Mouse (Mus musculus): ENCODE results near the gene Ptprt. TPM values are rescaled to one million over a fixed set of nuclear protein-coding genes. Genes with fewer than 3 reads are reported as not detected.

Gene Ptprt
- 2.5 and 3.3 TPM in 2 replicates for polyA plus RNA-seq (2016; fragmentation: Nextera tagmentation; extraction: Ambion mirVana)

DNA sequence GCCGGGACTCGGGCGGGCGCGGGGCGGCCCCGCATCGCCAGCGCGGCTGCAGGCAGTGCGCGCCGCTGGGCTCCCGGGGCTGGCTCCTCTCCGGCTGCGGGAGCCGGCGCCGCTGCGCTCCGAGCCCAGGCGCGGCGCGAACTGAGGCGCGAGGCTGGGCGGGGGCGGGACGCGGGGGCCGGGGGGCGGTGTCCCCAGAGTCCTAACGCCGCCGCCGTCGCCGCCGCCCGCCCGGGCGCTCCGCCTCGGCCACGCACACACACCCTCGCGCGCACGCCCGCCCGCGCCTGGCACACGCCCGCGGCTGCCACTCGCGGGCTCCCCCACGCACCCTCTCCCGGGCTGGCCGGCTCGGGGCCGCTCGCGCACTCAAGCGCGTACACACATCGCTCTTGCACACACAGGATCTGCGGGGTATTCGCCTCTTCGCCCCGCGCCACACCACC lies at the start of gene Ptprt:
TSS of gene Ptprt (minus strand) at position 207 of the 446 bp plus-strand sequence.
- peaks cover 42% of the 10 kb centered on the region for H3K27me3 ChIP-seq (replicated peaks)
- H3K9me3 ChIP-seq, result no peaks in the 10 kb centered on the region
- peak; percentile 49 for ATAC-seq (ENCODE audit: low FRiP score, low read depth)
- peaks cover 31% of the 10 kb centered on the region for H3K4me1 ChIP-seq
- no peaks in the 10 kb centered on the region for H3K36me3 ChIP-seq
- H3K9ac ChIP-seq, result peak within 1 kb of the TSS; percentile 67
- WGBS, result under 1% methylated on average over 56 of the region's 73 CpGs
- peak within 1 kb of the TSS; percentile 99 for H3K4me2 ChIP-seq (replicated peaks)
- H3K4me3 ChIP-seq, result peak within 1 kb of the TSS; percentile 59
- H3K27ac ChIP-seq, result no peak within 1 kb of the TSS

DNA sequence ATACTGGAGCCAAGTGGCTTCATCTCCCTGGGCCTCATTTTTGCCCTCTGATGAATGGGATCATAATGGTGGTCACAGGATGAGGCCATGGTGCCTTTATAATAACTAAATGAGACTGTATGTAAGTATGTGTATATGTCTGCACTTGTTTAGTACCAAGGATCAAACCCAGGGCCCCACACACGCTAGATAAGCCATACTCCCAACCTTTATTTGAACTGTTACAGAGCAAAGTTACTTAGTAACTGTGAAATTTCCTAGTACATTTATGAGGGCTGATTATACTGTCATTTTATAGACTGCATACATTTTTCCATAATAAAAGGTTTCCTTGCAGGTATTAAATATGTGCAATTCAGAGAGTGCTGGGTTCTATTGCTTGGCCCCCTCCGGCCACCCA lies 49.5 kb upstream of the Ptprt start:
- WGBS, result 93% methylated on average over 2 of the region's 2 CpGs
- no peak for ATAC-seq (ENCODE audit: low FRiP score, low read depth)
- no peak overlapping the region for H3K9ac ChIP-seq

DNA sequence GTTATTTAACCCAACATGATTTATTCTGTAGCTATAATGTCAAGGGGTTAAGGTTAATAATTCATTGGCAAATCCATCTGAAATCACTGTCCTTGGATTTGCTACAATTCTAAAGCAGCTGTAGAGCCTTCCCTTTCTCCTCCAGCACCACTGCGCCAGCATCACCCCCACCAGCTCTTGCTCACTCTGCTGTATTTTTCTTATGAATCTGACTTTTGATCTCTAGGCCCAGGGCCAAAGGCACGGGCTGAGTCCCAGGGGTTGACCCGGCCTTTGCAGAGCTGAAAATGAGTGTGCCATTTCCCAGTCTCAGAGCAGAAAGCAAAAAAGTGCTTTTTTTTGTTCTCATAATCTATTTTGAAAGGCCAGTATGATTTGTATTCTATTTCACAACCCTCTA lies 38.7 kb upstream of the Ptprt start:
- no peaks in the 10 kb centered on the region for H3K36me3 ChIP-seq
- no peak overlapping the region for H3K9ac ChIP-seq
- no peak overlapping the region for H3K27ac ChIP-seq
- WGBS, result 75% methylated on average over 3 of the region's 3 CpGs
- H3K27me3 ChIP-seq (replicated peaks), result no peaks in the 10 kb centered on the region
- no peak for ATAC-seq (ENCODE audit: low FRiP score, low read depth)
- H3K4me3 ChIP-seq, result no peak overlapping the region
- H3K4me2 ChIP-seq (replicated peaks), result no peak overlapping the region
- no peaks in the 10 kb centered on the region for H3K4me1 ChIP-seq
- no peaks in the 10 kb centered on the region for H3K9me3 ChIP-seq

More for the DNA sequence above, 49.5 kb upstream of the Ptprt start:
- Histone ChIP-seq H3K4me1 (no peaks in the 10 kb centered on the region), H3K27me3 (replicated peaks) (no peaks in the 10 kb centered on the region), H3K4me2 (replicated peaks) (no peak overlapping the region), H3K36me3 (no peaks in the 10 kb centered on the region), H3K27ac (no peak overlapping the region), H3K9me3 (no peaks in the 10 kb centered on the region), H3K4me3 (no peak overlapping the region)

DNA sequence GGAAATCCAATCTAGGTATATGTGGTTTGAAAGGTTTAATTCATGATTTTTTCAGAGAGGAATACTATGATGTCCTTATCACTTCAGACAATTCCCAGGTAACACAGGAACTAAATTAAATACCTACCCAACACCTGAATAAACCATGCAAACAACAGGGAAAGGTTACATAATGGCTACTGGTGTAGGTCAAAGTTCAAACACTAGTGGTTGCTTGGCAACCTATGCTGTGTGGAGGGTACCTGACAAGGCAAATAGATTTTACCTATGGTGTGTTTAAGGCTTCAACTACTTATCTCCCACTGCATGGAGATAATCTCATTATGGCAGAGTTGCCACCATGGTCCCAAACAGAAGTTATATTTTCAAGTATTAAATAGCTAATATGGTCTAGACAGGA lies 38.1 kb upstream of the Ptprt start:
- no peaks in the 10 kb centered on the region for H3K9me3 ChIP-seq
- no peak overlapping the region for H3K9ac ChIP-seq
- no peak overlapping the region for H3K4me3 ChIP-seq
- H3K4me2 ChIP-seq (replicated peaks), result no peak overlapping the region
- no peaks in the 10 kb centered on the region for H3K36me3 ChIP-seq
- H3K27me3 ChIP-seq (replicated peaks), result no peaks in the 10 kb centered on the region
- no peak overlapping the region for H3K27ac ChIP-seq
- no peak for ATAC-seq (ENCODE audit: low FRiP score, low read depth)
- no peaks in the 10 kb centered on the region for H3K4me1 ChIP-seq

DNA sequence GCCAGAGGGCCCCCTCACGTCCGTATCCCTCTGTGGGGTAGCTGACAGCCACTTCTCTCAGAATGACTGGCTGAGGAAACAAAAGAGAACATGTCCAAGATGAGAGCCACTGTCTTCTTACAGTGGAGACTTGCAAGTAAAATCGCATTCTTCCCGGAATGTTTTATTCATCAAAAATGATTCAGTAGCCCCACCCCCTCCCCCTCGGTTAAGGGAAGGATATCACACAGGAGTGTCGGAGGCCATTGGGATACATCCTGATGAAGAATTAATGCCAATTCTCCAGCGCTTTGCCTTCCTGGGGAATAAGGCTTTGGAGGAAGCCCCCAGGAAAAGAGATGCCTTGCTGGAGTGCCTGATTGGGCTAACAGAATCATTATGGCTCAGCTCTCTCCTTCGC lies 37.1 kb upstream of the Ptprt start:
- Histone ChIP-seq H3K27ac (no peak overlapping the region), H3K27me3 (replicated peaks) (no peaks in the 10 kb centered on the region), H3K9me3 (no peaks in the 10 kb centered on the region), H3K9ac (no peak overlapping the region), H3K4me2 (replicated peaks) (no peak overlapping the region), H3K4me3 (no peak overlapping the region), H3K36me3 (no peaks in the 10 kb centered on the region), H3K4me1 (no peaks in the 10 kb centered on the region)
- no peak for ATAC-seq (ENCODE audit: low FRiP score, low read depth)
- 81% methylated on average over 8 of the region's 8 CpGs for WGBS

DNA sequence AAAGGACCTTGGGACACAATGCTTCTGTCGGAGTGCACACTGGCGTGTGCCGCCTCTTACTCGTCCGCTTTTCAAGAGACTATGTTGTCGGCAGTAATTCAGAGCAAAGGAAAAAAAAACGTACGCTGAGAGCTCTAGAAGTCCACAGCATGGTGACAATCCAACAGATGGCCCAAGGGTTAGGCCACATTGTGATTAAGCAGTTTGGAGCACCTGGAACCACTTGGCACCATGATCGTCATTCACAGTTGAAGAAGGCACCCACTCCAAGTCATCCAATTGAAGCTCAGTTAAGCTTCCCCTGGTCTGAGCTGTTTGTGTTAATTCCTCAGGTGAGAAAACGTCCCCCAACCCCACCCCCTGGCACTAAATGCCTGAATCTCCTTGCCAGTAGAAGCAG lies 36.2 kb upstream of the Ptprt start:
- H3K27ac ChIP-seq, result no peak overlapping the region
- no peaks in the 10 kb centered on the region for H3K4me1 ChIP-seq
- H3K27me3 ChIP-seq (replicated peaks), result no peaks in the 10 kb centered on the region
- no peaks in the 10 kb centered on the region for H3K36me3 ChIP-seq
- WGBS, result 82% methylated on average over 10 of the region's 10 CpGs
- no peak overlapping the region for H3K4me2 ChIP-seq (replicated peaks)
- H3K9me3 ChIP-seq, result no peaks in the 10 kb centered on the region
- no peak overlapping the region for H3K9ac ChIP-seq
- no peak overlapping the region for H3K4me3 ChIP-seq
- no peak for ATAC-seq (ENCODE audit: low FRiP score, low read depth)

DNA sequence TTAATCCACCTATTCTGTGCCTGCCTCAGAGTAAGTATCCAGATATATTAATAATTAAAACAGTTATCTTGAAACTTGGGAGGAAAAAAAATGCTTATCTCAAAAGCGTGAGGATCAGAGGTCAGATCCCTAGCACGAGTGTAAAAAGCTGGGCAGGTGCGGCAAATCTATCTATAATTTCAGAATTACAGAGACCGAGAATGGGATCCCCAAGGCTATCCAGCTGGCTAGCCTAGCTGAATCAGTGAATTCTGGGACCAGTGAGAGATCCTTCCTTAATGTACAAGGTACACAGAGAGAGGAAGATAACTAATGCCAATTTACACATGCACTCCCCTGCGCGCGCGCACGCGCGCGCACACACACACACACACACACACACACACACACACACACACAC lies 31.2 kb upstream of the Ptprt start:
- WGBS, result 96% methylated on average over 11 of the region's 12 CpGs

DNA sequence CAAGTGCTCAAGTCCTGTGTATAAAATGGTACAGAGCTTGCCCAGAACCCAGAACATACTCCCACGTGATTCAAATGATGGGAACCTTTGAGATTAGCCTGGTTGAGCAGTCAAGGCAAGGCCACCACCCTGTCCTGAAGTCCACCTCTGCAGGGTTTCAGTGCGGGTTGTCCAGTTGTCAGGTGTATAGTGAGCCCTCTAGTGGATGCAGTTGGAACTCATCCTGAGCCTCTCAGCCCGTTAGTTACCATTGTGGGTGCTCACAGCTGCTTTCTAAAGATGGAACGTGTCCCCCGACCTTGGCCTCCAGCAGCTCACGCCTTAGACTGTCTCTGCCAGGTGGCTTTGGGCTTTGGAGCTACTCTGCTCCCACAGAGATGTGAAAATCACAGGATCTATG lies 21.7 kb upstream of the Ptprt start:
- Histone ChIP-seq H3K9me3 (no peaks in the 10 kb centered on the region), H3K9ac (no peak overlapping the region), H3K27ac (no peak overlapping the region), H3K4me3 (no peak overlapping the region), H3K27me3 (replicated peaks) (no peaks in the 10 kb centered on the region), H3K4me2 (replicated peaks) (no peak overlapping the region), H3K36me3 (no peaks in the 10 kb centered on the region), H3K4me1 (no peaks in the 10 kb centered on the region)
- WGBS, result 11% methylated on average over 6 of the region's 6 CpGs
- no peak for ATAC-seq (ENCODE audit: low FRiP score, low read depth)

More for the DNA sequence above, 31.2 kb upstream of the Ptprt start:
- H3K4me3 ChIP-seq, result no peak overlapping the region
- H3K36me3 ChIP-seq, result no peaks in the 10 kb centered on the region
- no peak overlapping the region for H3K4me2 ChIP-seq (replicated peaks)
- no peak overlapping the region for H3K27ac ChIP-seq
- H3K9ac ChIP-seq, result no peak overlapping the region
- H3K4me1 ChIP-seq, result no peaks in the 10 kb centered on the region
- ATAC-seq (ENCODE audit: low FRiP score, low read depth), result no peak
- H3K27me3 ChIP-seq (replicated peaks), result no peaks in the 10 kb centered on the region
- no peaks in the 10 kb centered on the region for H3K9me3 ChIP-seq

DNA sequence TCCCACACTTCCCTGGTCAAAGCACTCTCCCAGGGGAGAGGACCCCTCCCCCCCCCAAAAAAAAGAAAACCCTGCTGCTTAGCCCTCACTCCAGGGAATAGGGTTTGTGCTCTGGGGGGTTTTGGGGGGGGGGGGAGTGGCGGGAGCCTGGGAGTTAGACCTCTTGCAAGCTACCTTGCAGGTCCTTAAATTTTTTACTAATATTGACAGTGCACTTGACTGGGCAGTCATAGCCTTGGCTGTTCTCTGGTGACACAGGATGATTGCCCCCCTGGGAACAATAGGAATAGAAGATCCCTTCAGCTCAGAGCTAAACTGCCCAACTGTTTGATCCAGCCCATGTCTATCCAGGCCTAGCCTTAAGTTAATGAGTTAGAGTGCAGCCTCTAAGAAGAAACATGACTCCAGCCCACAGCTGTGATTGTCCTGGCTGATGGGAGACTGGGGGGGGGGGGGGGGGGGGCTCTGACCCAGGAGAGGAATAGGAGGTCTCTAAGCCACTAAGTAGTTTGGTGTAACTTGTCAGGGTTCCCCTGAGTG lies 1.6 kb upstream of the Ptprt start:
- ATAC-seq (ENCODE audit: low FRiP score, low read depth), result no peak
- Histone ChIP-seq H3K27ac (no peak overlapping the region), H3K9me3 (no peaks in the 10 kb centered on the region), H3K4me1 (peaks cover 31% of the 10 kb centered on the region), H3K9ac (no peak overlapping the region), H3K4me3 (no peak overlapping the region), H3K4me2 (replicated peaks) (peak overlapping the region; percentile 99), H3K27me3 (replicated peaks) (peaks cover 42% of the 10 kb centered on the region), H3K36me3 (no peaks in the 10 kb centered on the region)
- 14% methylated on average over 1 of the region's 1 CpGs for WGBS

DNA sequence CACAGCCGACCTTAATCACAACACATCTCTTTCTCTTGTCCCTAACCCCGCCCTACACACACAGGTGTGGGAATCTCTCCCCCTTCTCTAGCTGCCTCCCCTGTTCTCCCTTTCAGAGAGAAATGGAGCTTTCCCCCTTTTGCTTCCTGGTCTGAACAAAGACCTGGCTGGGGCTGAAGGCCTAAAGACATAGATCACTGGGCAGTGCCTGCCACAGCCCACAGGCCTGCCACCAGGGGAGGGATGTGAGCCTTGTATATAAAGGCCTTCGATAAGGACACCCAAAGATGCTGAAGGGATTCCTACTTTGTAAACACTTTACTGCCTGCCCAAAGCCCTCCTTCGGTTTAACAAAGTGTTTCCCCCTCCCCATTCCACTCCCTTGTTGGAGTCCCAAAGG lies 786 bp upstream of the Ptprt start:
- 3% methylated on average over 4 of the region's 4 CpGs for WGBS
- Histone ChIP-seq H3K4me2 (replicated peaks) (peak overlapping the region; percentile 99), H3K27me3 (replicated peaks) (peaks cover 42% of the 10 kb centered on the region), H3K9ac (no peak overlapping the region), H3K9me3 (no peaks in the 10 kb centered on the region), H3K4me1 (peaks cover 31% of the 10 kb centered on the region), H3K36me3 (no peaks in the 10 kb centered on the region), H3K4me3 (peak overlapping the region; percentile 59; the same call in 1 of the 2 replicates), H3K27ac (no peak overlapping the region)
- no peak for ATAC-seq (ENCODE audit: low FRiP score, low read depth)

DNA sequence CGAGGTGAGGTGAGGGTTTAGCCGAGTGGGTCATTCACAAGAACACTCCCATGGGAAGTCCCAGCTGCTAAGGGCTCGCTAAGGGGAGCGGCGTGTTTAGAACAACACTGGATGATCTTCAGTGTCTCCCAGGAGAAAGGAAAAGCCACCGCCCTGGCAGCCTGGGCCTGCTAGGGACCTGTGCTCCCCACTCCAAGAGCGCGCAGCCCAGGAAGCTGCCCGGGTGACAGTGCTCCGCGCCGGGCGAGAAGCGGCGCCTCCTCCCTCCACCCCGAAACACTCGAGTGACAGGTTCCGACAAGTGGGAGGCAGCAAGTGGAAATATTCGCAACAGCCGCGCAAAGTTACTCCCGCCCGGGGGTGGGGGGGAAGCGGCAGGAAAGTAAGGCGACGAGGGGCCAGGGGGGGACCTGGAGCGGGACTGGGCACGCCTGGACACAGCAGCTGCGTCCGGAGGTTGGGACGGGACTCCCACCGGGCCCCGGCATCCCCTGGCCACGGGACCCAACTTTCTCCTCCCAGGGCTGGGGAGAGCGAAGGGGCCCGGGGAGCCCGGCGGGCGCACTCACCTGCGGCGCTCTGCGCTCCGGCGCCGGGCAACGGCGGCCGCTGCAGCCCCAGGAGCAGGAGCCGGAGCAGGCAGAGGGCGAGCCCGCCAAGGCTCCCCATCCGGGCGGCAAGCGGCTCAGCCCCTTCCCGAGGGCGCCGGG lies 561 bp downstream of the Ptprt start:
- peaks cover 31% of the 10 kb centered on the region for H3K4me1 ChIP-seq
- peak overlapping the region; percentile 59 for H3K4me3 ChIP-seq
- WGBS, result under 1% methylated on average over 57 of the region's 57 CpGs
- no peaks in the 10 kb centered on the region for H3K9me3 ChIP-seq
- peak; percentile 33 for ATAC-seq (ENCODE audit: low FRiP score, low read depth)
- no peaks in the 10 kb centered on the region for H3K36me3 ChIP-seq
- H3K27me3 ChIP-seq (replicated peaks), result peaks cover 42% of the 10 kb centered on the region
- peak overlapping the region; percentile 67 for H3K9ac ChIP-seq
- H3K27ac ChIP-seq, result no peak overlapping the region
- H3K4me2 ChIP-seq (replicated peaks), result peak overlapping the region; percentile 99

DNA sequence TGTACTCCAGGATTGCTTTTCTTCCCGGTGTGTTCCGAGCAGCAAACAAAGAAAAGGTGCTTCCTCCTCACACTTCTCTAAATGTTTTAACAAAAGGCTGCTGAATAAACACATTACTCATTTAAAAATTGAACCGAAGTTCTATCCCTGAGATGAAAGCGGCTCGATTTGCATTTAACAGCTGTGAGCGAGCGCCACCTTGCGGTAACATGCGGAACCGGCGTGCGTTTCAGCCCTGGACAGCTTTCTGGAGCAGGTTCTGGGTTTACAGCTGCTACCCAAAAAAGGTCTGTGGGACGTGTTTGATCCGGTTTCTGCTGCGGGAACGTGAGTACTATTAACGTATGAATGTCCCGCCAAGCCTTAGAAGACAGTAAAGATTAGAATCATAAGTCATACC lies 1.9 kb downstream of the Ptprt start:
- Histone ChIP-seq H3K4me3 (peak overlapping the region; percentile 59; the same call in 1 of the 2 replicates), H3K9ac (no peak overlapping the region), H3K27me3 (replicated peaks) (peaks cover 40% of the 10 kb centered on the region), H3K27ac (no peak overlapping the region), H3K4me1 (peaks cover 31% of the 10 kb centered on the region), H3K4me2 (replicated peaks) (peak overlapping the region; percentile 99), H3K9me3 (no peaks in the 10 kb centered on the region), H3K36me3 (no peaks in the 10 kb centered on the region)
- WGBS, result under 1% methylated on average over 18 of the region's 18 CpGs
- no peak for ATAC-seq (ENCODE audit: low FRiP score, low read depth)

DNA sequence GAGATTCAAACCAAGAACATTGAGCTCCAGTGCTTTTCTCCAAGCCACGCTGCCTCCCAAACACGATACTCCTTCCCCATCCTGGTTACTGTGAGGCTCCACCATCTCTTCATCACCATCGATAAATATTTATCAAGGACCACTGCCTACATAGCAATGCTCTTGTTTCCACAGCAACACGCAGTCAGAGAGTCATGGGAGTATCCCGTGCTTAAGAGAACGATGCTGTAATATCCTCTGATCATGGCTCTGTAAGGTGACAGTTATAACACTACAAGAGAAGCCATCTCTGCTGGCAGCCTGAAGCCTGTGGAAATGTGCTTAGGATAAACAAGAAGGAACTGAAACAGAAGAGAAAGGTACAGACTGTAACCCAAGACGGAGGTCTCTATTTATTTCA lies 3.4 kb downstream of the Ptprt start:
- no peak for ATAC-seq (ENCODE audit: low FRiP score, low read depth)
- Histone ChIP-seq H3K27ac (no peak overlapping the region), H3K36me3 (no peaks in the 10 kb centered on the region), H3K4me1 (peaks cover 30% of the 10 kb centered on the region), H3K4me3 (no peak overlapping the region), H3K9me3 (no peaks in the 10 kb centered on the region), H3K9ac (no peak overlapping the region), H3K4me2 (replicated peaks) (no peak overlapping the region), H3K27me3 (replicated peaks) (peaks cover 33% of the 10 kb centered on the region)
- WGBS, result 56% methylated on average over 7 of the region's 7 CpGs

Measured in neural tube, embryonic 12.5 days (tissue).